Mouse (Mus musculus) megakaryocyte, embryonic 14.5 days (primary cell): ENCODE measurements around the gene Gm20388. TPM values are rescaled to one million over a fixed set of nuclear protein-coding genes. Genes with fewer than 3 reads are reported as not detected.

Experiments
- H3K27me3 ChIP-seq: replicated peaks from 2 replicates; pipeline ENCODE3; 2012; ENCODE audit warnings: inconsistent platforms
- H3K36me3 ChIP-seq: replicated peaks from 2 replicates; pipeline ENCODE3; 2012; ENCODE audit warnings: low read length, inconsistent platforms, mixed read lengths
- H3K4me1 ChIP-seq: 2 replicates; pipeline ENCODE4 v1.6.1; 2012; ENCODE audit warnings: inconsistent platforms
- H3K4me3 ChIP-seq: replicated peaks from 2 replicates; pipeline ENCODE3; 2012; ENCODE audit warnings: moderate library complexity, mild to moderate bottlenecking, inconsistent platforms
- H3K9me3 ChIP-seq: 2 replicates; pipeline ENCODE4 v1.6.1; 2012; ENCODE audit warnings: inconsistent platforms
- FLI1 ChIP-seq: IDR thresholded peaks from 2 replicates; pipeline ENCODE4 v1.6.1; 2012; ENCODE audit warnings: low read length, inconsistent platforms, mixed read lengths
- GATA1 ChIP-seq: IDR thresholded peaks from 3 replicates; pipeline ENCODE4 v1.6.1; 2012; ENCODE audit warnings: mixed read lengths, low read length, inconsistent platforms, borderline replicate concordance
- polyA plus RNA-seq: library from polyadenylated mRNA; stranded (reverse); fragments of >175 nt; gene quantifications from 2 replicates; pipeline ENCODE4 v1.2.3, GENCODE M21; 2012; ENCODE audit warnings: low replicate concordance; ENCODE audit not compliant: insufficient read depth

The Gm20388 gene
- polyA plus RNA-seq, 1 experiment, result 111 TPM

GRCm38 (mm10) chr8:121843184-121843733 lies 1932.6 kb downstream of the Gm20388 start:
- no peak overlapping the region for H3K4me3 ChIP-seq
- H3K9me3 ChIP-seq, result no peaks in the 10 kb centered on the region
- no peaks in the 10 kb centered on the region for H3K36me3 ChIP-seq
- TF ChIP-seq GATA1, result no peak
- TF ChIP-seq FLI1, result no peak
- H3K4me1 ChIP-seq, result peaks cover 22% of the 10 kb centered on the region
- peaks cover 16% of the 10 kb centered on the region for H3K27me3 ChIP-seq

DNA sequence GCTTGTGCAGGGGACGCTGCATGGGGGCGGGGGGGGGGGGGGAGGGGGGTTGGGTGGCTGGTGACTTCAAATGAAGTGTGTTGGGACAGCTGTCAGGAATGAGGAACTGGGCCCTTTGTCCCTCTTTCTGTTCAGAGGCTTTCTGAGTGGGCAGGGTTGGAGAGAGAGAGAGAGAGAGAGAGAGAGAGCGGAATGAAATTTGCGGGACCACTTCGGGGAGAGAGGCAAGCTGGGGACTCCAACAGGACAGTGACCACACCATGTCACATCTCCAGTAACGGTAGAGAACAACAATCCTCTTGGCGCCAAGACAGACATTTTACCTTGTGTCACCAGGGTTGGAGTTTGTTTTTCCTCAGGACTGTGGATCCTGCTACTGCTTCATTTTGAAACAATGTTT lies 1934.1 kb downstream of the Gm20388 start:
- Histone ChIP-seq H3K4me1 (peaks cover 31% of the 10 kb centered on the region), H3K36me3 (no peaks in the 10 kb centered on the region), H3K27me3 (peaks cover 16% of the 10 kb centered on the region), H3K4me3 (no peak overlapping the region), H3K9me3 (no peaks in the 10 kb centered on the region)
- TF ChIP-seq GATA1 (no peak), FLI1 (no peak)

- Histone ChIP-seq H3K27me3 (peaks cover 16% of the 10 kb centered on the region), H3K4me3 (no peak overlapping the region), H3K36me3 (no peaks in the 10 kb centered on the region), H3K4me1 (peaks cover 45% of the 10 kb centered on the region), H3K9me3 (no peaks in the 10 kb centered on the region)
- no peak for TF ChIP-seq FLI1
- no peak for TF ChIP-seq GATA1
Observed at GRCm38 (mm10) chr8:121846815-121847214, 1936.2 kb downstream of the Gm20388 start.

GRCm38 (mm10) chr8:121847261-121847822 lies 1936.7 kb downstream of the Gm20388 start:
- Histone ChIP-seq H3K4me3 (no peak overlapping the region), H3K36me3 (no peaks in the 10 kb centered on the region), H3K4me1 (peaks cover 47% of the 10 kb centered on the region), H3K9me3 (no peaks in the 10 kb centered on the region), H3K27me3 (peaks cover 16% of the 10 kb centered on the region)
- no peak for TF ChIP-seq FLI1
- TF ChIP-seq GATA1, result no peak

DNA sequence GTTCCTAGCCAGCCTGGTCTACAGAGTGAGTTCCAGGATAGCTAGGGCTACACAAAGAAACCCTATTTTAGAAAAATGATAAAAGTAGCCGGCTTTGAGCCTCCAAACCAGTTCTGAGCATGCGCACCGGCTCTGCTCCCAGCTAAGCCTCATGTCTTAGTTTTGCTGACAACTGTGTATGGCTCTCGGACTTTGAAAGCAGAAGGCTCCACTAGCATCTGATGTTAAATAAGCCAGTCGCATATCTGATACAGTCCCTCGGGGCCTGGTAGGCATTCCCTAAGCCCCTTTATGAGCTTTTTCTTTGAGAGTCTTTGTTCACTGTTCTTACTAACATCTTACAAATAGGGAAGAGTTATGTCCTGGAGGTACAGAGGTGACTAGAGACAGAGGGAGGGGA lies 1937.3 kb downstream of the Gm20388 start:
- TF ChIP-seq GATA1, result no peak
- no peak for TF ChIP-seq FLI1
- Histone ChIP-seq H3K27me3 (peaks cover 13% of the 10 kb centered on the region), H3K4me3 (no peak overlapping the region), H3K4me1 (peaks cover 47% of the 10 kb centered on the region), H3K9me3 (no peaks in the 10 kb centered on the region), H3K36me3 (no peaks in the 10 kb centered on the region)

- peaks cover 13% of the 10 kb centered on the region for H3K27me3 ChIP-seq
- H3K9me3 ChIP-seq, result no peaks in the 10 kb centered on the region
- peaks cover 52% of the 10 kb centered on the region for H3K4me1 ChIP-seq
- TF ChIP-seq GATA1 (no peak), FLI1 (no peak)
- H3K36me3 ChIP-seq, result no peaks in the 10 kb centered on the region
- H3K4me3 ChIP-seq, result no peak overlapping the region
Observed at GRCm38 (mm10) chr8:121848495-121848894, 1937.9 kb downstream of the Gm20388 start.

GRCm38 (mm10) chr8:121849303-121849702 lies 1938.7 kb downstream of the Gm20388 start:
- peaks cover under 1% of the 10 kb centered on the region; the same call in 1 of the 2 replicates for H3K9me3 ChIP-seq
- peaks cover 53% of the 10 kb centered on the region for H3K4me1 ChIP-seq
- no peak overlapping the region for H3K4me3 ChIP-seq
- peaks cover 2% of the 10 kb centered on the region for H3K36me3 ChIP-seq
- TF ChIP-seq GATA1, result no peak
- TF ChIP-seq FLI1, result no peak
- H3K27me3 ChIP-seq, result peaks cover 13% of the 10 kb centered on the region

- peaks cover 9% of the 10 kb centered on the region for H3K36me3 ChIP-seq
- H3K4me3 ChIP-seq, result peak overlapping the region; percentile 90
- peaks cover 56% of the 10 kb centered on the region for H3K4me1 ChIP-seq
- no peak for TF ChIP-seq FLI1
- no peak for TF ChIP-seq GATA1
- peaks cover 8% of the 10 kb centered on the region for H3K9me3 ChIP-seq
- H3K27me3 ChIP-seq, result peaks cover 14% of the 10 kb centered on the region
Observed at GRCm38 (mm10) chr8:121850018-121850417, 1939.4 kb downstream of the Gm20388 start.

DNA sequence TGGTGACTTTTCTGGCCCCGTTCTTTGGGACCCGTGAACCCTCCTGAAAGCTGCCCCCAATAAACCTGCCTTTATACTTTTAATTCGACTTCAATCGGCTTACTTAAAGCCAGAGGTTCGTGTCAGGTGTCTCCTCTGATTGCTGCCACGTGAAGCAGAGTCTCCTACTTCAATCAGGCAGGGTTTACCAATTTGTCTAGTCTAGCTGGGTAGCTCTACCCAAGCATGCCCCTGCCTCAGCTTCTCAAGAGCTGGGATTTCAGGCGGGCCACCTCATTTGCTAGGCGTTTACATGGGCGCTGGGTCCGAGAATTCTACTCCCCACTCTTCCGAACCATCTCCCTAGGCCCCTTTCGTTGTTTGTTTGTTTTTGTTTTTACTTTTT lies 1939.8 kb downstream of the Gm20388 start:
- peaks cover 11% of the 10 kb centered on the region for H3K36me3 ChIP-seq
- H3K27me3 ChIP-seq, result peaks cover 10% of the 10 kb centered on the region
- H3K9me3 ChIP-seq, result peaks cover 12% of the 10 kb centered on the region
- TF ChIP-seq GATA1 (no peak), FLI1 (no peak)
- H3K4me1 ChIP-seq, result peaks cover 54% of the 10 kb centered on the region
- H3K4me3 ChIP-seq, result peak overlapping the region; percentile 90

- Histone ChIP-seq H3K4me3 (peak overlapping the region; percentile 90), H3K9me3 (peaks cover 17% of the 10 kb centered on the region), H3K27me3 (peaks cover 8% of the 10 kb centered on the region), H3K36me3 (peaks cover 13% of the 10 kb centered on the region), H3K4me1 (peaks cover 51% of the 10 kb centered on the region)
- TF ChIP-seq GATA1 (no peak), FLI1 (no peak)
Observed at GRCm38 (mm10) chr8:121850821-121851470, 1940.3 kb downstream of the Gm20388 start.
